Mouse (Mus musculus) kidney, embryonic 16.5 days (tissue): Measurements from ENCODE around the gene Zfand2a. TPM values are rescaled to one million over a fixed set of nuclear protein-coding genes. Genes with fewer than 3 reads are reported as not detected.
A peak's percentile ranks its signal among the peaks of the same experiment; 100 is the strongest.

Experiments used
- ATAC-seq: fragments of 200-750 bp; cut with Nextera tagmentation; 2 replicates; pipeline ENCODE4 v1.8.0; 2017; ENCODE audit warnings: moderate TSS enrichment; ENCODE audit not compliant: low FRiP score, low TSS enrichment
- H3K27ac ChIP-seq: fragments of 300-500 bp; sonication (generic); 2 replicates; pipeline ENCODE4 v1.5.1; 2014; ENCODE audit warnings: low read length
- H3K27me3 ChIP-seq: fragments of 300-500 bp; sonication (generic); 2 replicates; pipeline ENCODE4 v1.6.1; 2014; ENCODE audit warnings: low read length, control low read depth, mixed read lengths; ENCODE audit not compliant: insufficient read depth
- H3K36me3 ChIP-seq: fragments of 300-500 bp; sonication (generic); 2 replicates; pipeline ENCODE4 v1.6.1; 2014; ENCODE audit warnings: low read length, control low read depth, mixed read lengths; ENCODE audit not compliant: insufficient read depth
- H3K4me1 ChIP-seq: fragments of 300-500 bp; sonication (generic); 2 replicates; pipeline ENCODE4 v1.6.1; 2014; ENCODE audit warnings: low read length, control low read depth, mixed read lengths; ENCODE audit not compliant: insufficient read depth
- H3K4me2 ChIP-seq: fragments of 300-500 bp; sonication (generic); replicated peaks from 2 replicates; pipeline ENCODE4 v1.6.1; 2014; ENCODE audit warnings: low read depth, low read length
- H3K4me3 ChIP-seq: fragments of 300-500 bp; sonication (generic); 2 replicates; pipeline ENCODE4 v1.5.1; 2014; ENCODE audit warnings: mild to moderate bottlenecking, low read length
- H3K9ac ChIP-seq: fragments of 300-500 bp; sonication (generic); replicated peaks from 2 replicates; pipeline ENCODE4 v1.6.1; 2014; ENCODE audit warnings: low read length
- H3K9me3 ChIP-seq: fragments of 300-500 bp; sonication (generic); 2 replicates; pipeline ENCODE4 v1.6.1; 2016; ENCODE audit warnings: low read length, control low read depth
- WGBS: fragments of 180-500 bp; shearing (Covaris S2); extraction: QIAGEN DNeasy Blood & Tissue Kit; methylation state at CpG from one replicate; pipeline ENCODE4 v1.1.7; 2014; 5-methylcytosine and 5-hydroxymethylcytosine counted together
- polyA plus RNA-seq: library from polyadenylated mRNA; unstranded; fragments of >200 nt; fragmentation: Nextera tagmentation; extraction: Ambion mirVana; gene quantifications from 2 replicates; pipeline ENCODE4 v1.2.1, GENCODE M21; 2015

Zfand2a gene
- polyA plus RNA-seq, 1 experiment from 2014 or later, result 10.8 TPM

DNA sequence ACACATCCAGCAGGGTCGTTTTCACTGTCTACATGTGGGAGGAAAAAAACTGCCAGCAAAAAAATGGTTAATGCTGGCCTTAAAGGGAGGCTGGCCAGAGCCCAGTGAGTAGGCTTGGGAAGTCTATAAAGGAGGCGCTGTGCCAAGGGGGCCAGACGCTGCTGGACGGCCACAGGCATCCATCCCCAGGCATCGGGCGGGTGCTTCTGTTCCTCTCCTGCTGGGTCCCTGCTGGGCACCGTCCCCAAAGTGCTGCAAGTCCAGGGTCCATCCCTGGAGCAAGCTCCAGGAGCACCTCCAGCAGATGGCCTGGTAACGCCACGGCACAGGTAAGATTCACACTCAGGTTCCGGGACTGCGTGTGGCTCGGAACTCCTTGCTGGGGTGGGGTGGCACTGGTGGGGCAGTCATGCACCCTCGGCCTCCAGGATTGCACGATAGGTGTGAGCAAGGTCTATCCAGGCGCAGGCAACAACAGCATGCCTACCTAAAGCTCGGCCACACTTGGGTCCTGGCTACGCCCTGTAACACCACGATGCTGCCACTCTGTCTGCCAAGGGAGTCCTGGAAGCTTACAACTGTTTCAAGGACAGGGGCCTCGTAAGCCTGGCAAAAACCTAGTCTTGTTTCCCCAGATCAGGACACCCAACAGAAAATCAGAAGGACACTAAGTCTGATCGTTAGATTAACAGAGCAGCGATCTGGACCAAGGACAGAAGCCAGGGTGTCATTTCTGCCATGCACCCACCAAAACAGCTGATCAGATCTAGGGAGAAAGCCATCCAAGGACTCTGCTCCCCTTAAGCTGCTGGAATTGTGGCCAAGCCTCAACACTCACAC lies 61.1 kb downstream of the Zfand2a start, which contains the start of gene Gper1:
TSS of gene Gper1 (plus strand) at position 126 of the 840 bp plus-strand sequence.
- peaks cover 40% of the 10 kb centered on the region for H3K4me1 ChIP-seq
- no peaks in the 10 kb centered on the region for H3K36me3 ChIP-seq
- H3K27ac ChIP-seq, result 0 out of 2 replicates have a peak within 1 kb of the TSS, but pooled peaks have one; percentile 21
- peak within 1 kb of the TSS; percentile 51 for H3K4me2 ChIP-seq
- H3K9me3 ChIP-seq, result no peaks in the 10 kb centered on the region
- H3K9ac ChIP-seq, result peak within 1 kb of the TSS; percentile 57
- 0 out of 2 replicates have a peak, but pooled peaks have one; percentile 47 for ATAC-seq
- H3K4me3 ChIP-seq, result peak within 1 kb of the TSS; percentile 37
- WGBS, result 42% methylated on average over 21 of the region's 21 CpGs
- H3K27me3 ChIP-seq, result no peaks in the 10 kb centered on the region

Other genes starting within 250 kb of the Zfand2a start
- 148 and 161 TPM in 2 replicates for gene Get4, start 232.2 kb downstream of the Zfand2a start, polyA plus RNA-seq
- gene Adap1, start 158.9 kb downstream of the Zfand2a start, polyA plus RNA-seq, result 1.1 and 1.7 TPM in 2 replicates
- gene Cox19, start 133.1 kb downstream of the Zfand2a start, polyA plus RNA-seq, result 99.3 and 104 TPM in 2 replicates
- not detected in 2 replicates for gene Cyp2w1, start 131.9 kb downstream of the Zfand2a start, polyA plus RNA-seq
- 6.6 and 6.7 TPM in 2 replicates for gene Gpr146, start 106.9 kb downstream of the Zfand2a start, polyA plus RNA-seq
- gene C130050O18Rik, start 79.3 kb downstream of the Zfand2a start, polyA plus RNA-seq, result 0.60 and 0.92 TPM in 2 replicates
- gene Gper1, start 61.4 kb downstream of the Zfand2a start, polyA plus RNA-seq, result 6.8 and 8.0 TPM in 2 replicates
- 44.1 and 46.1 TPM in 2 replicates for gene 3110082I17Rik, start 24.0 kb downstream of the Zfand2a start, polyA plus RNA-seq
- gene Uncx, start 58.9 kb upstream of the Zfand2a start, polyA plus RNA-seq, result 52.8 and 65.4 TPM in 2 replicates